Mouse (Mus musculus) MEL (cell line): Measurements from ENCODE around the gene Wdr75. TPM values are rescaled to one million over a fixed set of nuclear protein-coding genes. Genes with fewer than 3 reads are reported as not detected.

ENCODE experiments used
- DNase-seq: peaks from one replicate; pipeline ENCODE4 v3.0.0; 2011; ENCODE audit warnings: low read depth, low spot score
- H3K27ac ChIP-seq: 2 replicates; pipeline ENCODE4 v1.5.1; 2012; ENCODE audit warnings: low read depth, mild to moderate bottlenecking, control low read depth, low read length, moderate library complexity; ENCODE audit not compliant: control insufficient read depth
- H3K27me3 ChIP-seq, 2 experiments: fragments of 150-350 bp in 1 of 2; sonication (generic) in 1 of 2; 2 replicates each; pipeline ENCODE4 v1.6.1; 2012; ENCODE audit warnings: low read length in 2 of 2, mild to moderate bottlenecking in 2 of 2, improper control_type of control experiment in 1 of 2, moderate library complexity in 1 of 2; ENCODE audit not compliant: insufficient read depth in 2 of 2, control insufficient read depth in 1 of 2
- H3K36me3 ChIP-seq, 2 experiments: 2 replicates each; pipeline ENCODE4 v1.6.1; 2012 to 2014; ENCODE audit warnings: low read length in 2 of 2, improper control_type of control experiment in 1 of 2, inconsistent platforms in 1 of 2, mild to moderate bottlenecking in 1 of 2; ENCODE audit not compliant: insufficient read depth in 2 of 2, control insufficient read depth in 1 of 2
- H3K4me1 ChIP-seq, 2 experiments: fragments of 150-350 bp in 1 of 2; sonication (generic) in 1 of 2; 2 replicates each; pipeline ENCODE4 v1.6.1; 2012; ENCODE audit warnings: low read length in 2 of 2, improper control_type of control experiment in 1 of 2, mild to moderate bottlenecking in 1 of 2; ENCODE audit not compliant: insufficient read depth in 2 of 2, control insufficient read depth in 1 of 2
- H3K4me3 ChIP-seq, 2 experiments: fragments of 150-350 bp in 1 of 2; sonication (generic) in 1 of 2; 2 replicates each; pipeline ENCODE4 v1.5.1; 2012; ENCODE audit warnings: low read depth in 2 of 2, low read length in 2 of 2, mild to moderate bottlenecking in 2 of 2, moderate library complexity in 2 of 2, control low read depth in 1 of 2, improper control_type of control experiment in 1 of 2; ENCODE audit not compliant: control insufficient read depth in 1 of 2, insufficient read depth in 1 of 2
- H3K79me2 ChIP-seq: 2 replicates; pipeline ENCODE4 v1.6.1; 2012; ENCODE audit warnings: mild to moderate bottlenecking, low read length, moderate library complexity; ENCODE audit not compliant: control insufficient read depth, poor library complexity, insufficient read depth
- H3K9ac ChIP-seq: 2 replicates; pipeline ENCODE4 v1.6.1; 2012; ENCODE audit warnings: low read depth, mild to moderate bottlenecking, control low read depth, low read length, moderate library complexity; ENCODE audit not compliant: control insufficient read depth, poor library complexity, severe bottlenecking
- H3K9me3 ChIP-seq: fragments of 150-350 bp; sonication (generic); replicated peaks from 2 replicates; pipeline ENCODE4 v1.6.1; 2012; ENCODE audit warnings: mild to moderate bottlenecking, low read length, improper control_type of control experiment, moderate library complexity; ENCODE audit not compliant: insufficient read depth
- MAFK ChIP-seq: IDR thresholded peaks from 2 replicates; pipeline ENCODE4 v1.6.1; 2011; ENCODE audit warnings: low read depth, mild to moderate bottlenecking, low read length, improper control_type of control experiment, borderline replicate concordance
- MAZ ChIP-seq: IDR thresholded peaks from 2 replicates; pipeline ENCODE4 v1.6.1; 2012; ENCODE audit warnings: low read depth, mild to moderate bottlenecking, inconsistent platforms, low read length, improper control_type of control experiment
- MEF2A ChIP-seq: IDR thresholded peaks from 2 replicates; pipeline ENCODE4 v1.6.1; 2014; ENCODE audit warnings: low read depth, mild to moderate bottlenecking, inconsistent platforms, low read length, improper control_type of control experiment; ENCODE audit not compliant: poor library complexity, insufficient replicate concordance, severe bottlenecking; ENCODE audit errors: extremely low read depth
- MXI1 ChIP-seq: IDR thresholded peaks from 2 replicates; pipeline ENCODE4 v1.6.1; 2011; ENCODE audit warnings: mild to moderate bottlenecking, low read depth, low read length, improper control_type of control experiment
- NELFE ChIP-seq: IDR thresholded peaks from 2 replicates; pipeline ENCODE4 v1.6.1; 2011; ENCODE audit warnings: low read depth, low read length, improper control_type of control experiment
- NRF1 ChIP-seq: IDR thresholded peaks from 2 replicates; pipeline ENCODE4 v1.6.1; 2014; ENCODE audit warnings: low read depth, mild to moderate bottlenecking, inconsistent platforms, low read length, improper control_type of control experiment, moderate library complexity; ENCODE audit not compliant: poor library complexity, insufficient read depth, severe bottlenecking
- POLR2AphosphoS5 ChIP-seq: IDR thresholded peaks from 2 replicates; pipeline ENCODE4 v1.6.1; 2012; ENCODE audit warnings: low read depth, borderline replicate concordance, mild to moderate bottlenecking, inconsistent platforms, low read length, moderate library complexity, mixed read lengths
- SIN3A ChIP-seq: IDR thresholded peaks from 2 replicates; pipeline ENCODE4 v1.6.1; 2012; ENCODE audit warnings: low read length, improper control_type of control experiment, inconsistent platforms
- UBTF ChIP-seq: IDR thresholded peaks from 2 replicates; pipeline ENCODE4 v1.6.1; 2012; ENCODE audit warnings: low read depth, mild to moderate bottlenecking, inconsistent platforms, low read length, improper control_type of control experiment, moderate library complexity, borderline replicate concordance; ENCODE audit not compliant: insufficient read depth
- USF2 ChIP-seq, 2 experiments: IDR thresholded peaks; 2 replicates each; pipeline ENCODE4 v1.6.1; 2011 to 2012; ENCODE audit warnings: improper control_type of control experiment in 2 of 2, low read length in 2 of 2, borderline replicate concordance in 1 of 2, inconsistent platforms in 1 of 2, low read depth in 1 of 2, mild to moderate bottlenecking in 1 of 2; ENCODE audit not compliant: insufficient read depth in 1 of 2
- polyA plus RNA-seq, 2 experiments: library from polyadenylated mRNA; stranded (reverse) in 1 of 2; unstranded in 1 of 2; fragments of >175 nt in 1 of 2; fragments of >200 nt in 1 of 2; gene quantifications; 2 replicates each; pipeline versions ENCODE4 v1.2.1 to v1.2.4; 2012; ENCODE audit warnings: low replicate concordance in 2 of 2, low read depth in 1 of 2; ENCODE audit not compliant: insufficient read length in 2 of 2, insufficient read depth in 1 of 2, missing spikeins in 1 of 2
- total RNA-seq: library from RNA; depleted of rRNA; stranded (reverse); fragments of 300-350 nt; gene quantifications from 2 replicates; pipeline ENCODE4 v1.2.3, GENCODE M21; 2012

The Wdr75 gene
- total and polyA plus RNA-seq, 3 experiments, result 193 to 279 (median 195) TPM

- TF ChIP-seq UBTF, result no peak
- peak; percentile 90 for TF ChIP-seq SIN3A
- TF ChIP-seq MAZ, result peak; percentile 92
- TF ChIP-seq MEF2A, result peak; percentile 24; the same call in 1 of the 2 replicates
- TF ChIP-seq, all 39 proteins: peak for 24
Observed at GRCm38 (mm10) chr1:45794969-45795908, at the start of gene Wdr75 (continued).

GRCm38 (mm10) chr1:45755902-45756301, 39.1 kb upstream of the Wdr75 start:
- H3K27me3 ChIP-seq, result no peaks in the 10 kb centered on the region; a peak in 1 of 4 replicates
- DNase-seq, result no peak
- H3K36me3 ChIP-seq, result peaks cover 0 to 6% of the 10 kb centered on the region in 2 experiments; a peak in 2 of 4 replicates
- H3K4me3 ChIP-seq, result no peak overlapping the region
- TF ChIP-seq MAFK, result no peak
- TF ChIP-seq SIN3A, result no peak
- TF ChIP-seq MXI1, result no peak
- no peak for TF ChIP-seq POLR2AphosphoS5
- TF ChIP-seq, all 39 proteins: peak for 0
- Histone ChIP-seq H3K9me3 (no peaks in the 10 kb centered on the region), H3K79me2 (no peaks in the 10 kb centered on the region), H3K27ac (no peak overlapping the region), H3K4me1 (peaks cover 0 to 1% of the 10 kb centered on the region in 2 experiments; a peak in 1 of 4 replicates), H3K9ac (no peak overlapping the region)

- Histone ChIP-seq H3K36me3 (peaks cover 0 to 13% of the 10 kb centered on the region in 2 experiments; a peak in 2 of 4 replicates), H3K9ac (no peak overlapping the region), H3K4me3 (no peak overlapping the region), H3K4me1 (peaks cover 5% of the 10 kb centered on the region in 2 experiments; a peak in 3 of 4 replicates), H3K27ac (no peak overlapping the region), H3K9me3 (no peaks in the 10 kb centered on the region), H3K27me3 (no peaks in the 10 kb centered on the region; a peak in 1 of 4 replicates), H3K79me2 (no peaks in the 10 kb centered on the region)
- DNase-seq, result no peak
- TF ChIP-seq MAZ (no peak), USF2 (IDR thresholded peaks at IDR 0.05; ENCODE audit: borderline replicate concordance in 1 of 2, insufficient read depth in 1 of 2, low read depth in 1 of 2, low read length in 2 of 2) (no peak), NRF1 (no peak), NELFE (no peak), MXI1 (no peak)
Observed at GRCm38 (mm10) chr1:45756707-45757106, 38.3 kb upstream of the Wdr75 start.
